Mouse (Mus musculus): ENCODE measurements at regions not wholly inside any gene's neighbourhood (a gene's known extent, or its start where the extent isn't known, plus 50 kb on each side); places are given as distances from the start of the nearest gene placed in this dataset.

DNA sequence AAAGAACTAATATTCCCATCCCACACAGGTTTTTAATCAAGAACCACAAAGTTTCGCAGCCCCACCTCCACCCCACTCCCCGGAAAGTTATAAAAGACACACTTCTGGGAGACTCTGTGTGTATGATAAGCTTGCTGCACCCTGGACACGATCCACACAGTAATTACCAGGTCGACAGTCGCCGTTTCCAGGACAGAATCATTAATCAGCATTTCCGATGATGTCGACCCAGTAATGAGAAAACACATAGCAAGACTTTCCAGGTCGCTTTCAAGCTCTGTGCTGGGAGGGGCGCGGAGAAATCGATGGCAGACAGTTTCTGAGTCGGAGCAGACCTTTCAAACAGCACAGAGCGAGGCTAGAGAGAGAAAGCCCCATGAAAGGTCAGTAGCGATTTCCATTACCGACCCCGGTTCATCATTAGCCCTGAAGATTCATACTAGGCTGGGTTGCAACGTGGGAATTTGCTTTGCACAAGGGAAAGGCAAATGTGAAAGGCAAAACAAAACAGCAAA, 68.6 kb upstream of the Tmpo start:
- TF ChIP-seq CTCF (IDR thresholded peaks at IDR 0.05; ENCODE audit: control insufficient read depth, insufficient read depth, insufficient replicate concordance, low read depth, low read length), result no peak
- no peak for TF ChIP-seq POLR2A (IDR thresholded peaks at IDR 0.05; ENCODE audit: control insufficient read depth, low read depth, low read length)
